Mouse (Mus musculus) naive thymus-derived CD4-positive, alpha-beta T cell, adult 2 months (primary cell): ENCODE data around the gene Ltbp3.

Source experiments
- DNase-seq: peaks from one replicate; pipeline ENCODE4 v3.0.0-alpha.2; 2011; ENCODE audit warnings: low read depth

Ltbp3 gene

DNA sequence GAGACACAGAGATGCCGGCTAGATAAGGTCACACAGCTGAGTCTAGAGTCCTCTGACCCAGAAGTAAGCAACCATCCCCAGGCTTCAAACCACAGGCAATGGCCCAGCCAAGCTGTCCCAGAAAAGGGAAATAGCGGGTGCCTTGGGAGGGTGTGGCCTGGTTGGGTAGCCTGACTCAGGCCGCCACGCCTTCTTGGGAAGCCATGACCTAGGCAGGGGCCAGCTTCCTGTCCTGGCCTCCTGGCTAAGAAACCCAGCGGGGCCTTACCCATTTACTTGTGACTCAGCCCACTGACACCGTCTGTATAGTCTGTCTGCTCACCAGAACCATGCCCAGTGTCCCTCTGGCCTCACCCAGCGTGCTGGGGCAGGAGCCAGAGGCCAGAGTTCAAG lies 16.2 kb upstream of the Ltbp3 start:
- peak; percentile 42 for DNase-seq

DNA sequence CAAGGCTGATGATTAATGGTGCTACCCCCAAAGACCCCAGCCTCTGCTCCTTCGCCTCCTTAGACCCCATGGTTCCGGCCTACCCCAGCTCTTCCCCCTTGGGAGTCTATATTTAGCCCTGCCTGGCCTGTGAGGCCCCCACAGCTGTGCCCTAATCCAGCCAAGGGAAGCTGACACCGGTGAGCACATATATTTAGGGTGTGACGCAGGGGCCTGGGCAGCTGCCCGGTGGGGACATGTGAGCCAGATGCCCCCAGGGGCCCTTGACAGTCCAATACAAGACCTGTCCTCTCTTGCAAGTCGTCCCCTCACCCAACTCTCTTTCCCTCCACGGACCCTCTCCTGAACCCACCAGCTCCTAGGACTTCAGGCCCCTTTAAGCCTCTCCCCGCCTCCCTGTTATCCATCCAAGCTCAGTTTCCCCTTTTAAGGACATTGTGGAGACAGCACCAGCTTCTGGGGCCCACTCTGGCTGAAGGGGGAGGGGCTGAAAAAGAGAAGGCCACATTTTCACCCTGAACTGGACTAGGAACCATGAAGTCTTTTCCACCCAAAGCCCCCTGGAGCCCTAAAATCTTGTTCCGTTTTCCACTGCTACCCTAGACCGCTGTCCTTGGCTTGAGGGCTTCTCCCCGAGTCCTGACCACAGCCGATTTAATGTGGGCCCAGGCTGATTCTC lies 15.5 kb upstream of the Ltbp3 start:
- no peak for DNase-seq

DNA sequence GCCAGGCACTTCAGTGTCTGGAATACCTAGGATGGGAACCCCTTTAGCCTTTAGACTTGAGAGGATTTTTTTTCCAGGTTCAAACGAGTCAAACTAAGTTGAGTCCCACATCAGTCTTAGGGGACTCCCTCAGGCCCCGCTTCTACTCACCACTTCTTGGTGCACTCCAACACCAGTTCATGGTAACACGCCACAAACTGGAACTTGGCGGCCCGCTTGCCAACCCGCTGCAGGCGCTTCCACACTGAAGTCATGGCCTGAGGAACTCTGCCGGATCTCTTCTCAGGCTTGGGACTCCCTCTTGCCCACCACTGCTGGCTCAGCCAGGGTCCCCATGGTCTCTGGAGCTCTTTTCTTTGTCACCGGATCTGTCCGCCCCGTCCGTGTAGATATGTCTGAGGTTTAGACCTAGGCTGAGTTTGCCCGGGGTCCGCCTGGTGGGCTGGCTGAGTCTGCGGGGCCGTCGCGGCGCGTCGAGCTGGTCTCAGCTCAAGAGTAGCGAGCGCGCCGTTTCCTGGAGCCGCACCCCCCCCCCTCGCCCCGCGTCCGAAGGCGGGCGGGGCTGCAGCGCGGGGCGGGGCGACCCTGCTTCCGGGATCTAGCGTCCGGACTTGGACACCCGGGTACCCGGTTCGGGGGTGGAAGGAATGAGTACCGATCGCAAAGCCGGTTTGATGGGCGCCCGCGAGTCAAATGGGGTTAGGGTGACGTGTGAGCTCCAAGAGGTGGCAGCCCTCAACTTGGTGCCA lies 14.8 kb upstream of the Ltbp3 start, which contains the start of gene Ehbp1l1:
Ehbp1l1 (minus strand) TSS at position 551 of the 749 bp plus-strand sequence.
- DNase-seq: peak; percentile 81

DNA sequence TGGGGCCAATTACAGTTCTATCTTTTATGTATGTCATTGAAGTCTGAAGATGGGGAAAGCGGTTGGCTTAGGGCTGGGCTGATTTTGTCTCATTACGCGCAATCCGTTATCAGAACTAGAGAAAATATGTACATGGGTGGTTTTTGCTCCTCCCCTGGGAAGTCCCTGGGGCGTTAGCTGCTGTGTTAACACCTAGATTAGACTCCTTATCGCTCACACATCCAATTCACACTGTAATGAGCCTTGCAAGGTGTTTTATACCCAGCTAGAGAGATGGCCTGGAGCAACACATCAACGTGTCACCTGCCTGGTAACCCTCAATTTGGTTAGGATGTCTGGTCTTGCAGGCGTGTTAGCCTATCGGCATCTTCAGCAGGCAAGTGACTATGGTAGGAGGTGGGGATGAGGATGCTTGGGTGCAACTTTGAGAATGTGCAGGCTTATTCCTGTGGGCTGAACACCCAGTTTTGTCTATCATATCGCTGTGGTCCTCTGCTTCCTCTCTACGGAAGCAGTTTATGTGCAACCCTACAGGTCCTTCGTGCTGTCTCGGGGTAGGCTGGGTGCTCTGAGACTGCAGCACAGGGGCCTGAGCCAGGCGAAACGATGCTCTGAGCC lies 13.6 kb upstream of the Ltbp3 start:
- peak; percentile 73 for DNase-seq

DNA sequence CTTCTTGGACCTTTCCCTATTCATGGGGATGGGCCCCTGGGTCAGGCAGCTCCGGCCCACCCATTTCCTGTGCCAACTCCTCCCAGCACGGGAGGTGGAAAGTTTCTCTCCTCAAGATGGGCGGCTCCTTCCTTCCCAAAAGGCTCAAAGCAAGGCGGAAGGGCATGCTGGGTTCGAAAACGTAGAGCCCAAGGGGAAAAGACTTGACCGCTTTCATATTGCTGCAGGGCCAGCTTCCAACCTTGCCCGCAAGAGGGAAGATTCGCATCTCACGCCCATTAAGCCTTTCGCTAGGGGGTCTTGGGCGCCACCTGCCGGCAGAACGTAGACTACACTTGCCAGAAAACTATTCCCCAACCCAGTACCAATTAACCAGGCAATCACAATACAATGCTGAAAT lies 13.0 kb upstream of the Ltbp3 start:
- DNase-seq: peak; percentile 91

DNA sequence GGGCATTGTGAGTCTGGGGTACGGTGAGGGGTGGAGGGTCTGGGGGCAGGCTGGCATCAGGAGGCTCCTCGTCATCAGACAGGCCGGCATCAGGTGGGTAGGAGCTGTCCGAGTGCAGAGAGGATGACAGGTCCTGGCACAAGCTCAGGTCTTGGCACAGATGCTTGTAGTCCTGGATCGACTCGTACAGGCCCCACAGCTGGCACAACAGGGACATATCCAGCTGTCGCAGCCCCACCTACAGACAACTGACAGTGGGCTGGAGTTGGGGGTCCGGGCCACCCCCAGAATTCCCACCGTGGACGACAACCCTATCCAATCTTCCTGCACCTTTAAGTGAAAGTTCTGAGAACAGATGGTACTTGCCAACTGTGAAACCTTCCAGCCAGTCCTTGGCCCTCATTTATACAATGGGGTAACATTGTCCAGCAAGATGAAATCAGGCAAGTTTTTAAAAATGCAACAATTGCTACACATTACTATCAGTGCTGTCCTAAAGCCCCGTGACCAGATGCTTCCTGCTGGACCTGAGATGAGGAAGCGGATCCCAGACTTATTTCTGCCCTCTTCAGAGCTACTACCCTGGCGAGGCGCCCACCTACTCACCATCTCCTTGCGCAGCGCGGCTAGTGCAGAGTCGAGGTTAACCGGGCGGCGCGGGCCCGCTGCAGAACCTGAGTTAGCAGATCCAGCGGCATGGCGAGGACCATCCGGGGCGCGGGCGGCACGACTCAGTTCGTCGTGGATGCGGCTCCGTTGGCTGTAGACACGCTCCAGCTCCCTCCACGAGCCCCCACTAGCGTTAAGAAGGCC lies 11.9 kb upstream of the Ltbp3 start:
- DNase-seq: peak; percentile 51

DNA sequence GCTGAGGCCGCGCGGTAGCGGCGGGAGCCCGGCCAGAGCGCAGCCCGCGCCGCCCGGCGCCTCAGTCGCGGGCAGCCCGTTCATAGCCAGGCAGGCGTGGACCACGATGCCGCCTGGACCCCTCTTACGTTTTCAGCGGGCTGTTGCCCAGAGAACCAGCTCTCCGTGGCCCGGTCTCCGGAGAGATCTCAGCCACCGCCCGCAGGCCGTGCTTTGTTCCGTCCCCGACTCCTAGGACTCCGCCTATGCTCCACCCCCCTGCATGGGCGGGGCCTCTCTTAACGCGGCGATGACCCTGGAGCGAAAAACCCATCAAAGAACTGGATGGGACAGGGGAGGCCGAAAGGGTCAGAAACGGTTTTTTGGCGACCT lies 11.3 kb upstream of the Ltbp3 start, which contains the start of gene Fam89b:
Fam89b (minus strand) TSS at position 210 of the 372 bp plus-strand sequence.
- DNase-seq: peak; percentile 85

DNA sequence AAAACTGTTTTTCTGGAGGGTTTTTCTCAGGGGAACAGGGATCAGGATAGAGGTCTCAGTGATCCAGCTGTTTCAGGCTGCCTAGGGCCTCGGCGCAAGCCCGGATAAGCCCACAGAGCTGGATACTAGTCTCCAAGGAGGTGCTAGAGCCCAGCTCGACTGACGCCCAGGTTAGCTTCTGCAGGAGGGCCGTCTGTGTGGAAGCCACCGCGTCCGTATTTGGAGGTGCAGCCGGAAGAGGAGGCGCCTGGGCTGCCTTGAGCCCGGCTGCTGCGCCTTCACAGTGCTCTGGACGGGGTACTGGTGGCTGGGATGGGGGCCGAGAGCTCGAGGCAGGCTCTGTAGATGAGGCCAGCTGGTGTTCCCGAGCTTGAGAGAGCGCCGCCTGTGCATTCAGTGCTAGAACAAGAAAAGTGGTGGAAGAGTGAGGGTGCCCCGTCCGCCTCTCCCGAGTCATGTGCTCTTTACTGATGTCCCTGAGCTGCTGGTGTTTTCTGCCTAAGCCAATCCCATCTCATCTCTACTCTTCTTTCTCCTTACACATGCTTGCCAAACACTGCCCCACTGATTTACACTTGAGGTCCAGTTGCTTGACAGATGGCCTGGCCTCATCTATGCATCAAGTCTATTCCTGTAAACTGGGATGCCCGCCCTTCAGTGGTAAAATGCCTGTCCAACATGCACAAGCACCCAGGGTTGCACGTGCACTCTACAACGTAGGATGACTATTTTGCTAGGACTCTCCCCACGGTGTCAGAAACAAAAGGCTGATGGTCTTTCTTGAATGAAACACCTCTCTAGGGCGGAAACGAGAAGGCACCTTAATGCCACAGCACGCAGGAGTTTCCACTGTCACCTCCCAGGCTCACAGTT lies 10.2 kb upstream of the Ltbp3 start:
- DNase-seq: no peak

DNA sequence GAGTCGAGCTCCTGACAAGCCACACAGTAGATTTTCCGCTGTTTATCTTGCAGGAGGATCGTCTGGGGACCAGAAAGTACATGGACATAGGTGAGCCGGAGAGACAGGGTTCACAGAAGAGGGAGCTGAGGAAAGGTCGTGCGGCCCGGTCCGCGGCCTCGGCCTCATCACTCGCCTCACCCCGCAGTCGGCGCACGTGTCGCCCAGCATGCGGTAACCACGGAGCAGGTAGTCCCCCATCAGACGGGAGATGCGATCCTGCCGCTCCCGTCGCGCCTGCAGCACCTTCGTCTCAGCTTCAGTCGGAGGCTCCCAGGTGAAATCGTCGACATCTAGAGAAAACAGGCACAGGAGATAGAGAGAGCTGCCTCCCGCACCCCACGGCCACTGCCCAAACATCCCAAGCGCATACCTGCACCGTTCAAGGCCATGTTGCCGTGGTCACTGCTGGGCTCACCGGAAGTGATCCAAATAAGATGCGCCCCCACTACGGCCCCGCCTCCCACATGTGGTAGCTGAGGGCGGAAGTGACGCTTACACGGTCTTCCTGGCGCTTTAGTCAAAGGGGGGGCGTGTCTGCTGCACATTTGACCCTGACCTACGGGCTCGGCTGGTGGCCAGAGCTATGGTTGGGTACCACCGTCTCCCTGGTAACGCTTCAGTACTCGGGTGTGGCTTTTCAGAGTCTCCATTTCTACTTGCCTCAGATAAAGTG lies 9.3 kb upstream of the Ltbp3 start:
- DNase-seq: peak; percentile 89

DNA sequence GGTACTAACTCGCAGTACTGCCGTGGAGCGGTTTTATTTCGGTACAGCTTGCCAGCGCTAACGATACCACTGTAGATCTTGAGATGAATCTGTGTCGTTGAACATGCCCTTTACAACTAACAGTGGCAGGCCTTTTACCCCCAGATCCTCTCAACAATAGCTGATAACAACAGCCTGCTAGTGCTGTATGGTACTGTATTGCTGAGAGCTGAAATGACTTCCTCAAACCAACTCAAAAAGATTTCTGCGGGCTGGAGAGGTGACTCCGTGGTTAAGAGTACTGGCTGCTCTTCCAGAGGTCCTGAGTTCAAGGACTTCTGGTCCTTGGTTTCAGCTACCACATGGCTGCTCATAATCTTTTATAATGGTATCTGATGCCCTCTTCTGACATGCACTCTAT lies 6.4 kb upstream of the Ltbp3 start:
- DNase-seq: no peak

DNA sequence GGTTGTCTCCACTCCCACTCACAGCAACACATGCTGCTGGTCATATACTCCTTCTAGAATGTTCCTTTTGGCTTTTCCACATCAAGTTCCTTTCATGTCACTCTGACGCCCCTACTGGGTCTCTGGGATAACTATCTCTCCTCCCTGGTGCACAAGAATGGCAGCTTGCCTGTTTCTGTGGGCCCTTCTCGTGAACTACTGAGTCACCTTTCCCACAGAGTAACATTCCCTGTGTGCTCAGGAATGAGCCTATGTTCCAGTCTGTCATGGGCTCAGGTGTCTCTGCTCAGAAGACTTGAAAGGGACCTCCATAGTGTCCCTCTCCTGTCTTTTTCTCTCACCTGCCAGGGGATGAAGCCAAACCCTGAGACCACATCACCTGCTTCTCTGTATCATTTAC lies 1.3 kb upstream of the Ltbp3 start:
- no peak for DNase-seq

DNA sequence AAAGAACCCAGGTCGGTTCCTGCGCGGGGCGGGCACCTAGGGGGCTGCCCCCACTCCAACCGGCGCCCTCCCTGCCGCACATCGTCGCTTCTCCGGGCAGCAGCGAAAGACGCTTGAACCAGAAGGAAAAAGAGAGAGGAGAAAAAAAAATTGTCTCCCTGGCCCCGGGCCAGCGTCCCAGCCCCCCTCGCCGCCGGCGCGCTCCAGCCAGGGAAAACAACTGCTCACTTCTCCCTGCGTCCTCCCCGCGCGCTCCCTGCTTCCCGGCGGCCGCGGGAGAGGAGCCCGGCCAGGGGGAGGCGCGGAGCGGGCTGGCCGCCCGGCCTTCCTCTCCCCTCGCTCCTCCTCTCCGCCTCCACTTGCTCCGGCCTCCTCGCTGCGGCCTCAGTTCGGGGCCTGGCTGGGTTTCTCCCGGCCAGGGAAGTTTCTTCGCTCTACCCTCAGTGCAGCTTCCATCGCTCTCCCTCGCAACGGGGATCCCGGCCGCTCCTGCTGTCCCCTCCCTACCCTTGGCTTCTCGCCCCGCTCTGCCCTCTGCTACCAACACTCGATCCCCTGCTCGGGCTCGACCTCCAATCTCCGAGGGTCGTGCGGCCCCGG lies 1.0 kb downstream of the Ltbp3 start:
- DNase-seq: no peak

DNA sequence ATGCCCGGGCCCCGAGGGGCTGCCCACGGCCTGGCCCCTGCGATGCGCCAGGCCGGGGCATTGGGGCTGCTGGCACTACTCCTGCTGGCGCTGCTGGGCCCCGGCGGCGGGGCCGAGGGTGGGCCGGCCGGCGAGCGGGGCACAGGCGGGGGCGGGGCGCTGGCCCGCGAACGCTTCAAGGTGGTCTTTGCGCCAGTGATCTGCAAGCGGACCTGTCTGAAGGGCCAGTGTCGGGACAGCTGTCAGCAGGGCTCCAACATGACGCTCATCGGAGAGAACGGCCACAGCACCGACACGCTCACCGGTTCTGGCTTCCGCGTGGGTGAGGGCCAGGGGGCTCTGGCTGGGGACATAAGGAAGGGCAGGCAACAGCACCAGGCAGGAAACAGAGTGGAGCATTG lies 1.5 kb downstream of the Ltbp3 start:
- DNase-seq: no peak

DNA sequence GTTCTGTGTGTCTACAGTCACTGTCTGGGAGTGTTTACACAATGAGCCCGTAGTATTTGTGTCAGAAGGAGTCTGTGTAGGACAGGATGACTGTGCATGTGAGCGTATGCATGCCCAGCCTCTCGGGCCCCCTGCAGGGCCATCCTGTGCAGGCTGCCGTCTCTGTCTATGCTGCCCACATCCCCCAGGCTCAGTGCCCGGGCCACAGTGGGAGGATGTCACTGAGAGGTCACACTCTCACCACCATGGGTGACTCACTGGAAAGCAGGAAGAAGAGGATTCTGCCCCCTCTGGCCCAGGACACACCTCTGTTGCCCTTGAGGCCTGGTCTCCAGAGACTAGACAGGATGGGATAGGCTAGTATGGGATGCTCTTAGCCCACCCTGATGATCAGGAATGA lies 2.9 kb downstream of the Ltbp3 start:
- no peak for DNase-seq

DNA sequence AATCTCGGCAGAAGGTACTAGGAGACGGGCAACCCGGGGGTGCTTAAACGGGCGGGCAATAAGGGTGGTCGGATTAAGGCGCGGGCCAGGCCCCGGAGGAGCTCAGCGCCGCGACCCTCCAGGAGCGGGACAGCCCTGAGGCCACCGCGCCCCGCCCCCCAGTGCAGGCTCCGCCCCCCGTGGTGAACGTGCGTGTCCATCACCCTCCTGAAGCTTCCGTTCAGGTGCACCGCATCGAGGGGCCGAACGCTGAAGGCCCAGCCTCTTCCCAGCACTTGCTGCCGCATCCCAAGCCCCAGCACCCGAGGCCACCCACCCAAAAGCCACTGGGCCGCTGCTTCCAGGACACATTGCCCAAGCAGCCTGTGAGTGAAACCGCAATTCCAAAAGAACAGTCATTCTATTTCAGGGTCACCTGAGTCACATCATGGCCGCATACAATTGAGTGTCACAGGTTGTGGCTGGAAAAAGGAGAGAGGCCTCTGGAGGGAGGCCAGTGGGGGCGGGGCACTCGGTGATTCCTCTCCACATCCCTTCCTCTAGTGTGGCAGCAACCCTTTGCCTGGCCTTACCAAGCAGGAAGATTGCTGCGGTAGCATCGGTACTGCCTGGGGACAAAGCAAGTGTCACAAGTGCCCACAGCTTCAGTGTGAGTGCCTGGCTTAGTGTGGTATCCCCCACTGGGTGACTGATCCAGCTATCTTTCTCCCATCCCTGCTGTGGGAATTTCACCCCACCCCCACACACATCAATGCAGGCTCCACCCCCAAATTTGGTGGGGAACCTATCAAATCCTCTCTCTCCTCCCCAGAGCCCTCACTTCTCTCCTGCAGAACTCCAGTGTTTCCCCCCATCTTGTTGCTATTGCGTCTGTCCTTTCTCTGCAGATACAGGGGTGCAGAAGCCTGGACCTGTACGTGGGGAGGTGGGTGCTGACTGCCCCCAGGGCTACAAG lies 5.3 kb downstream of the Ltbp3 start:
- no peak for DNase-seq

DNA sequence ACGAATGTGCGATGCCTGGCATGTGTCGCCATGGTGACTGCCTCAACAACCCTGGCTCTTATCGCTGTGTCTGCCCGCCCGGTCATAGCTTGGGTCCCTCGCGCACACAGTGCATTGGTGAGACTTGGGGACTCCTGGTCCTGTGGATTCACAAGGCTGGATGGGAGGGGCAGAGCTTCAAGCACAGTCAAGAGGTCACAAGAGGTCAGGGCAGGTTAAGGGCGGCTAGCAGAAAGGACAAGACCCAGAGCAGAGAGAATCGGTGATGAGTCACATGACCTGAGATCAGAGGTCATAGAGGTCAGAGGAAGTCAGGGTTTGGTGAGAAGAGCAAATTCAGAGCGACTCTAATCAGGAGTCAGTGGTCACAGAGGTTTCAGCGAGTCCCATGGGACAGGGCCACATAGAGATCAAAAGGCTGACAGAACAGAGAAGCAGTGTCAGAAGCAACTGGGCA lies 6.2 kb downstream of the Ltbp3 start:
- no peak for DNase-seq

DNA sequence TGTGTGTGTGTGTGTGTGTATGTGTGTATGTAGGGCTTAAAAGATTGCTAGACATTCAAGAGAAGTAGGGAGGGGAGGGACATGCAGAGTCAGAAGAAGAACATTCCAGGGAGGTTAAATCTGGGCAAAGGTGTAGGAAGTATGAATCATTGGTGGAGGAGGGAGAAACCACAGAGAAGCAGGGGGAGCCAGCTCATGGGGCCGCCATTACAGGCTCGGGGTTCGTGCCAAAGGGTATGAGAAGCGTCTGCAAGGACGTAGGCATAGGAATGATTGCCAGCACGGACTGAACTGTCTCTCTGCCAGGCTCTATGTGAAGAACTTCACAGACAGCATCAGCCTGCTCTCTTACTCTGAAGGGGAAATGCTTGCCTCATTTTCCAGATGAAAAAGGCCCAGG lies 8.8 kb downstream of the Ltbp3 start:
- no peak for DNase-seq

DNA sequence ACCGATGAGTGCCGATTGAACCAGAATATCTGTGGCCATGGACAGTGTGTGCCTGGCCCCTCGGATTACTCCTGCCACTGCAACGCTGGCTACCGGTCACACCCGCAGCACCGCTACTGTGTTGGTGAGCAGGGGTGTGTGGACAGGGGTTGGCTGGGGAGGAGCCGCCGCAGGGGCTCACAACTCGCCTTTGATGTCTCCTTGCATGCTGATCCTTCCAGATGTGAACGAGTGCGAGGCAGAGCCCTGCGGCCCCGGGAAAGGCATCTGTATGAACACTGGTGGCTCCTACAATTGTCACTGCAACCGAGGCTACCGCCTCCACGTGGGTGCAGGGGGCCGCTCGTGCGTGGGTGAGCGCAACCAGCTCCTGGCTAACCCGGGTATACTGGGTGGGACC lies 10.2 kb downstream of the Ltbp3 start:
- DNase-seq: no peak

DNA sequence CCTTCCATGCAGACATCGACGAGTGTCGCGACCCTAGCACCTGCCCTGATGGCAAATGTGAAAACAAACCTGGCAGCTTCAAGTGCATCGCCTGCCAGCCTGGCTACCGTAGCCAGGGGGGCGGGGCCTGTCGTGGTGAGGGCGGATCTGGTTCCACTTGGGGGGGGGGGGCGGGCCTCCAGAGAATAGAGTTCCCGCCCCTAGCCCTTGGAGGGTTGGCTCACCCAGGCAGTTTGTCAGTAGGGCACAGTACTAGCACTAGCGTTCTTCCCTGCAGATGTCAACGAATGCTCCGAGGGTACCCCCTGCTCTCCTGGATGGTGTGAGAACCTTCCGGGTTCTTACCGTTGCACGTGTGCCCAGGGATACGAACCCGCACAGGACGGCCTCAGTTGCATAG lies 11.0 kb downstream of the Ltbp3 start:
- DNase-seq: peak; percentile 65
